Mouse (Mus musculus) lung, postnatal 10 days (tissue): Measurements from ENCODE around the gene Gm5771.
"Not testable (repeated sequence)": the region's sequence is repeated elsewhere in the genome, so short reads cannot be mapped to it uniquely, and the experiment has no call there.

Experiments used
- DNase-seq: peaks from one replicate; pipeline ENCODE4 v3.0.0; 2021

Gene Gm5771

GRCm38 (mm10) chr6:41392056-41392455, at the start of gene Gm5771:
Gene Gm5771, plus strand, starts transcription at chr6:41392356.
- DNase-seq = not testable (repeated sequence)

DNA sequence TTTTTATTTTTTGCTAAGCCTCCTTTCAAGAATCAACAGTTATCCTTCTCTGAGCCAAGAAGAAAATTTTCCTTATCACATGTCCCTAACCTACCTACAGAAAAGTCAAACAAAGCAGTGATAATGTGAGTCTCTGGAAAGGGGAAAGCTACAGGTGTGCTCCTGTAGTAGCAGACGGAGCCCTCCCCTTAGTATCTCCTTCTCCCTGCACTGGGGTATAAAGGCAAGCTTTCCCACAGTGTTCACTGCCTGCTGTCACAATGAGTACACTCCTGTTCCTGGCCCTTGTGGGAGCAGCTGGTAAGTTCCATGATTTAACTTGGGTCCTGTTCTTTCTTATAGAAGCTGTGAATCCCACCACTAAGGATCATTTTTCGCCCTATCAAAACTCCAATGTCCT, 38.2 kb upstream of the Gm5771 start, which contains the start of gene Try10:
Try10 (plus strand) TSS at position 174 of the 400 bp plus-strand sequence.
- no peak for DNase-seq

- DNase-seq = not testable (repeated sequence)
These were observed 18.4 kb upstream of the Gm5771 start for GRCm38 (mm10) chr6:41373772-41374171.

- not testable (repeated sequence) for DNase-seq
These were observed 14.6 kb upstream of the Gm5771 start, which contains the start of gene Prss3 for GRCm38 (mm10) chr6:41377578-41377977. Gene Prss3, minus strand, starts transcription at chr6:41377678.

GRCm38 (mm10) chr6:41386781-41387180, 5.4 kb upstream of the Gm5771 start:
- DNase-seq = no peak

GRCm38 (mm10) chr6:41391640-41392039, 516 bp upstream of the Gm5771 start:
- DNase-seq = not testable (repeated sequence)

- DNase-seq = not testable (repeated sequence)
These were observed 50.1 kb downstream of the Gm5771 start for GRCm38 (mm10) chr6:41442261-41442660.

DNA sequence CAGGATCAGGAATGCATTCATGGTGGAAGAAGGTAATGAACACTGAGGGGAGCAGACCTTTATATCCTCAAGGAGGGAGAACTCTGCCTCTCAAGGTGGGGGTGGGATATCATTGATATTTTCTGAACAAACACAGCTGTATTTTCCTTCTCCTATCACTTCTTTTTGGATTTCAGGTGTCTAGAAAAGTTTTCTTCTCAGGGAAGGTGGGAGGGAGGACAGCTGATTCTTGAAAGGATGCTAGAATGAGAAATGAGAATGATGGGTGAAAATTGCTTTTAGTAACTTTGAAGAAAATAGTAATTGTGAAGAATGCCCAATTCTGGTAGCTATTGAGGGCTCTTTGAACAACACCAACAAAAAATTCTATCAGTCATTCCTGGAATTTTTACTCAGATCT, 53.9 kb downstream of the Gm5771 start, which contains the start of gene Gm10334:
Gm10334 (minus strand) TSS at position 101 of the 400 bp plus-strand sequence.
- not testable (repeated sequence) for DNase-seq
